Mouse (Mus musculus) midbrain, postnatal 0 days (tissue): ENCODE measurements around the gene March6. TPM values are rescaled to one million over a fixed set of nuclear protein-coding genes. Genes with fewer than 3 reads are reported as not detected.

Experiments used
- ATAC-seq: fragments of 200-750 bp; cut with Nextera tagmentation; 2 replicates; pipeline ENCODE4 v1.8.0; 2017; ENCODE audit warnings: moderate number of reproducible peaks, mild to moderate bottlenecking, moderate TSS enrichment, moderate library complexity; ENCODE audit not compliant: low FRiP score
- DNase-seq: peaks from one replicate; pipeline ENCODE4 v3.0.0-alpha.2; 2015; ENCODE audit warnings: low spot score
- H3K27ac ChIP-seq: fragments of 300-500 bp; sonication (generic); 2 replicates; pipeline ENCODE4 v1.5.1; 2014; ENCODE audit warnings: low read depth, mild to moderate bottlenecking, low read length, mixed read lengths
- H3K27me3 ChIP-seq: fragments of 300-500 bp; sonication (generic); 2 replicates; pipeline ENCODE4 v1.6.1; 2014; ENCODE audit warnings: low read length, control low read depth, mixed read lengths; ENCODE audit not compliant: insufficient read depth
- H3K36me3 ChIP-seq: fragments of 300-500 bp; sonication (generic); 2 replicates; pipeline ENCODE4 v1.6.1; 2014; ENCODE audit warnings: low read length, control low read depth, mixed read lengths; ENCODE audit not compliant: insufficient read depth
- H3K4me1 ChIP-seq: fragments of 300-500 bp; sonication (generic); 2 replicates; pipeline ENCODE4 v1.6.1; 2014; ENCODE audit warnings: mild to moderate bottlenecking, control low read depth, antibody characterized with exemption, low read length, mixed read lengths; ENCODE audit not compliant: insufficient read depth
- H3K4me2 ChIP-seq: fragments of 300-500 bp; sonication (generic); 2 replicates; pipeline ENCODE4 v1.6.1; 2014; ENCODE audit warnings: low read depth, mild to moderate bottlenecking, low read length, mixed read lengths; ENCODE audit not compliant: poor library complexity, severe bottlenecking
- H3K4me3 ChIP-seq: fragments of 300-500 bp; sonication (generic); 2 replicates; pipeline ENCODE4 v1.5.1; 2014; ENCODE audit warnings: low read depth, mild to moderate bottlenecking, low read length, moderate library complexity
- H3K9ac ChIP-seq: fragments of 300-500 bp; sonication (generic); replicated peaks from 2 replicates; pipeline ENCODE4 v1.6.1; 2014; ENCODE audit warnings: mild to moderate bottlenecking, low read length, moderate library complexity, mixed read lengths; ENCODE audit not compliant: poor library complexity, severe bottlenecking
- H3K9me3 ChIP-seq: fragments of 300-500 bp; sonication (generic); 2 replicates; pipeline ENCODE4 v1.6.1; 2016; ENCODE audit warnings: low read length, control low read depth
- CTCF ChIP-seq: IDR thresholded peaks from 2 replicates; pipeline ENCODE4 v1.5.1; 2016; ENCODE audit warnings: antibody characterized with exemption, mild to moderate bottlenecking
- WGBS: fragments of 180-500 bp; shearing (Covaris S2); extraction: QIAGEN DNeasy Blood & Tissue Kit; methylation state at CpG from one replicate; pipeline ENCODE4 v1.1.7; 2014; 5-methylcytosine and 5-hydroxymethylcytosine counted together
- polyA plus RNA-seq: library from polyadenylated mRNA; unstranded; fragments of >200 nt; fragmentation: Nextera tagmentation; extraction: Ambion mirVana; gene quantifications from 2 replicates; pipeline ENCODE4 v1.2.1, GENCODE M21; 2015
- total RNA-seq: library from RNA; depleted of rRNA; stranded (reverse); fragments of >200 nt; gene quantifications from 2 replicates; pipeline ENCODE4 v1.2.3, GENCODE M21; 2014; rRNA removed

The March6 gene
- total RNA-seq (198 and 249 TPM in 2 replicates), polyA plus RNA-seq (66.4 and 72.1 TPM in 2 replicates)

DNA sequence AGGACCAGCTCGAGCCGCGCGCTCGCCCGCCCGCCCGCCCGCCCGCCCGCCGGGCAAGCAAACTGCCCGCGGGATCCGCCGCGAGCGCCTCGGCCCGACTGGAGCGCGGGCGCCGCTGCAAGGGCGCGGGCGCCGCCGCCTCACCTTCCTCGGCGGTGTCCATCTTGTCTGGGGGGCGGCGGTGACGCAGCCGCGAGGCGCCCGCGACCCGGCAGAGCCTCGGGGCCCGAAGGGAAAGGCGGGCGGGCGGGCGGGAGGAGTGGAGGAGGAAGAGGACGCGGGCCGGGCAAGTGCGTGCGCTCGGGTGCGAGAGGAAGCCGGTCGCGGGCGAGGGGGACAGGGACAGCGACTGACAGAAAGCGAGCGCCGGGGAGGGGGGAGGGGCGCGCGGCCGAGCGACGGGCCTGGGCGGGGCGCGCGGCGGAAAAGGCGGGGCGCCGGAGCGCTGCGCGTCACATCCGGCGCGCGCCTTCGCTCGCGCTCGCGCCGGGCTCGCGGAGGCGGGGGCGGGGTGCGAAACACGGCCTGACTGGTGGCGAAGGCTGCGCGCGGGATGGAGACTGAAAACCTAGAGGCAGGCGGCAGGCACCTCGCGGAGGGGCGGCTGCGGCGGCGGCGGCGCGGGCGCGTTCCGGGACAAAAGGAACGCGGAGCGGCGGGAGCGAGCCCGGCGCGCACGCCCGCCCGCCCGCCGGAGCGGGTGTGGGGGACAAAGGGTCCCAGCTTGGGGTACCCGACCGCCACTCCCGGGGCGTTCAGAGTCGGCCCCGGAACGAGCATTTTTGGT, at the start of gene March6:
TSS of gene March6 (minus strand) at position 395 of the 787 bp plus-strand sequence.
- no peaks in the 10 kb centered on the region for H3K27me3 ChIP-seq
- H3K9ac ChIP-seq, result peak within 1 kb of the TSS; percentile 92
- peak within 1 kb of the TSS; percentile 96 for H3K27ac ChIP-seq
- WGBS, result under 1% methylated on average over 87 of the region's 132 CpGs
- ATAC-seq, result peak; percentile 94
- peak; percentile 96 for DNase-seq
- H3K9me3 ChIP-seq, result no peaks in the 10 kb centered on the region
- H3K4me2 ChIP-seq, result peak within 1 kb of the TSS; percentile 80
- no peaks in the 10 kb centered on the region for H3K36me3 ChIP-seq
- peak within 1 kb of the TSS; percentile 92 for H3K4me3 ChIP-seq
- peaks cover 8% of the 10 kb centered on the region; the same call in 1 of the 2 replicates for H3K4me1 ChIP-seq
- no peak for TF ChIP-seq CTCF

DNA sequence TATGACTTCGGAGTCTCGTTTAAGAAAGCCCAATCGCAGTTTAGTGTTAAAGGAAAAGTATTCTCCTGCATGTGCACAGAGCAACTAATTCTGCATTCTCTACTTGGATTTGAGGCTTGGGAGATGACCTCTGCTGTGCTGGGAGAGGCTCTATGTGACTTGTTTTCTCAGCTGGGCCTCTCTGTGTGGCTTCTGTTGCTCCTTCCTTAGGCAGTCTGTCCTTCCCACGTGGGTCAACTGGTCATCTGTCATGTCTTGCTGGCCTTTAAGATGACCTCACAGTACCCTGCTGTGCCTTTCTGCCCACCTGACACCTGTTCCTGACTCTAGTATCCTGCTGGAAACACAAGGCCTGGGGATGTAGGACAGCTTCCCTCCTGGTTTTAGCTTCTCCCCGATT, 45.2 kb upstream of the March6 start:
- WGBS, result 74% methylated on average over 5 of the region's 5 CpGs
- no peaks in the 10 kb centered on the region for H3K27me3 ChIP-seq
- TF ChIP-seq CTCF, result no peak
- H3K9ac ChIP-seq, result no peak overlapping the region
- H3K9me3 ChIP-seq, result no peaks in the 10 kb centered on the region
- ATAC-seq (no peak), DNase-seq (no peak)
- no peak overlapping the region for H3K4me2 ChIP-seq
- no peaks in the 10 kb centered on the region for H3K36me3 ChIP-seq
- no peak overlapping the region for H3K4me3 ChIP-seq
- H3K4me1 ChIP-seq, result no peaks in the 10 kb centered on the region
- H3K27ac ChIP-seq, result no peak overlapping the region

GRCm38 (mm10) chr15:31573692-31574091, 42.8 kb upstream of the March6 start:
- no peak for TF ChIP-seq CTCF
- H3K27ac ChIP-seq, result no peak overlapping the region
- no peak for ATAC-seq

DNA sequence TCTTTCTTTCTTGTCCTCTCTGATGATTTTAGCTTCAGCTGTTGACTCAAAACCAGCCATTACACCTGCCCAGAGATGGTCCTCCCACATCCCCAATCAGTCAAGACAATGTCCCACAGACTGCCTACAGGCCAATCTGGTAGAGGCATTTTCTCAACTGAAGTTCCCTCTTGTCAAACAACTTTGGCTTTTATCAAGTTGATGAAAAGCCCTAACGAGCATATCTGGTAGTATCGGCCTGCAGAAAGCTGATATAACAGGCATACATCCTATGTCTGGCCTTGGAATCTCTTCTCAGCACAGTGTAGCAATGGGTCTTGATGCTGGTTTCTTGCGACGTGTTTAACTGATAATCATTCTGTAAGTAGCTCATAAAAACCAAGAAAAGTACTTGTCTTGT, 42.4 kb upstream of the March6 start:
- Histone ChIP-seq H3K9me3 (no peaks in the 10 kb centered on the region), H3K27ac (no peak overlapping the region), H3K4me2 (no peak overlapping the region), H3K4me1 (no peaks in the 10 kb centered on the region), H3K27me3 (no peaks in the 10 kb centered on the region), H3K36me3 (no peaks in the 10 kb centered on the region), H3K4me3 (no peak overlapping the region), H3K9ac (no peak overlapping the region)
- WGBS, result 92% methylated on average over 4 of the region's 4 CpGs
- TF ChIP-seq CTCF, result no peak
- ATAC-seq, result no peak
- no peak for DNase-seq

More at GRCm38 (mm10) chr15:31573692-31574091, 42.8 kb upstream of the March6 start:
- Histone ChIP-seq H3K36me3 (no peaks in the 10 kb centered on the region), H3K9me3 (no peaks in the 10 kb centered on the region), H3K9ac (no peak overlapping the region), H3K4me3 (no peak overlapping the region), H3K27me3 (no peaks in the 10 kb centered on the region), H3K4me1 (no peaks in the 10 kb centered on the region), H3K4me2 (no peak overlapping the region)
- no peak for DNase-seq

DNA sequence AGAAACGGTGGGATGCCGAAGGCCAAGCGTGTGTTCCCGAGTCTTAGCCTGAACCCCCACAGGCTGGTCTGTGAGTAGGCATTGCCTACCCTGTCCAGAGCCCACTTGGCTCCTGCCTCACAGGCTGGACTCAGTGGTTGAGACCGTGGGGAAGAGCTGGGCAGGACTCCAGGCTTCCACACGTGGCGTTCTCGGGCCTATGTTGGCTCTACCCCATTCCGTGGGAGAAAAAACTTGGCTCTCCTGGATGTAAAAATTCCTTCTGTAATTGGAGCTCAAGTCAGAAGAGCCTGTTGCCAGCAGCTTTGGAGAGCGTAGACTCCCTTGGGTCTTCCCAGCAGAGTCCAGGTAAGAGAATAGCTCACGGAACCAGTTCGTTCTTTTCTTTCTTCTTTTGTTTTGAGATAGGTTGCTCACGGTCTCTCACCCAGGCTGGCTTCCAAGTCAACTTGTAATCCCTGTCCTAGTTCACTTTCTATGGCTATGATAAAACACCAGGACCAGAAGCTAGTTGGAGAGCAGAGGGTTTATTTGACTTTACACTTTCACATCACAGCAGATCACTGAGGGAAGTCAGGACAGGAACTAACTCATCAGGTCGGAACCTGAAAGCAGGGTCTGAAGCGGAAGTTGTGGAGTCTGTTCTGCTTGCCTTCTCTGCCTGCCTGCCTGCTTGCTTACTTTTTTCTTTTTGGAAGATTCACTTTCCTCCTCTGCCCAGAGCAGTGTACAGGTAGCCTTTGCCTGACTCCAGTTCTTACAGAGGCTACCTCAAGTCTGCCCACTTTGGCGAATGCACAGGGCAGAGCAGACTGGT, 41.3 kb upstream of the March6 start:
- no peak overlapping the region for H3K27ac ChIP-seq
- no peak for TF ChIP-seq CTCF
- H3K36me3 ChIP-seq, result no peaks in the 10 kb centered on the region
- H3K4me2 ChIP-seq, result no peak overlapping the region
- WGBS, result 83% methylated on average over 16 of the region's 16 CpGs
- no peaks in the 10 kb centered on the region for H3K27me3 ChIP-seq
- H3K4me3 ChIP-seq, result no peak overlapping the region
- ATAC-seq, result no peak
- no peaks in the 10 kb centered on the region for H3K9me3 ChIP-seq
- H3K4me1 ChIP-seq, result no peaks in the 10 kb centered on the region
- no peak overlapping the region for H3K9ac ChIP-seq
- DNase-seq, result peak; percentile 19

GRCm38 (mm10) chr15:31570959-31571358, 40.1 kb upstream of the March6 start:
- no peak for TF ChIP-seq CTCF
- Histone ChIP-seq H3K4me1 (no peaks in the 10 kb centered on the region), H3K9me3 (no peaks in the 10 kb centered on the region), H3K27ac (no peak overlapping the region), H3K27me3 (no peaks in the 10 kb centered on the region), H3K4me2 (no peak overlapping the region), H3K36me3 (no peaks in the 10 kb centered on the region), H3K9ac (no peak overlapping the region), H3K4me3 (no peak overlapping the region)
- ATAC-seq (no peak), DNase-seq (no peak)
- 96% methylated on average over 8 of the region's 8 CpGs for WGBS
